Mouse (Mus musculus) liver, adult 2 months (tissue): ENCODE data around the gene Sypl. TPM values are rescaled to one million over a fixed set of nuclear protein-coding genes. Genes with fewer than 3 reads are reported as not detected.

Experiments
- DNase-seq: peaks from one replicate; pipeline ENCODE4 v3.0.0-alpha.2; 2011; ENCODE audit warnings: low read depth, low spot score; ENCODE audit errors: extremely low read depth
- H3K27ac ChIP-seq: fragments of 200-500 bp; replicated peaks from 2 replicates; pipeline ENCODE4 v1.5.1; 2012; ENCODE audit warnings: low read depth, mild to moderate bottlenecking, control low read depth, inconsistent platforms, low read length; ENCODE audit not compliant: insufficient read depth
- H3K27me3 ChIP-seq: fragments of 200-500 bp; 2 replicates; pipeline ENCODE4 v1.6.1; 2012; ENCODE audit warnings: mild to moderate bottlenecking, moderate library complexity, low read length, inconsistent platforms; ENCODE audit not compliant: control insufficient read depth, insufficient read depth
- H3K36me3 ChIP-seq: fragments of 200-500 bp; 2 replicates; pipeline ENCODE4 v1.6.1; 2012; ENCODE audit warnings: low read length, inconsistent platforms; ENCODE audit not compliant: control insufficient read depth, insufficient read depth
- H3K4me1 ChIP-seq: fragments of 200-500 bp; 2 replicates; pipeline ENCODE4 v1.6.1; 2011; ENCODE audit warnings: low read length; ENCODE audit not compliant: control insufficient read depth, insufficient read depth
- H3K4me3 ChIP-seq: fragments of 200-500 bp; 2 replicates; pipeline ENCODE4 v1.5.1; 2011; ENCODE audit warnings: low read depth, mild to moderate bottlenecking, control low read depth, low read length, moderate library complexity; ENCODE audit not compliant: insufficient read depth
- H3K79me2 ChIP-seq: fragments of 200-500 bp; 2 replicates; pipeline ENCODE4 v1.6.1; 2012; ENCODE audit warnings: inconsistent platforms, mild to moderate bottlenecking, low read length, moderate library complexity; ENCODE audit not compliant: control insufficient read depth, insufficient read depth
- H3K9ac ChIP-seq: fragments of 200-500 bp; 2 replicates; pipeline ENCODE4 v1.6.1; 2012; ENCODE audit warnings: low read depth, mild to moderate bottlenecking, control low read depth, inconsistent platforms, low read length
- CTCF ChIP-seq: fragments of 200-500 bp; IDR thresholded peaks from 2 replicates; pipeline ENCODE4 v1.5.1; 2011; ENCODE audit warnings: low read depth, low read length, control low read depth
- POLR2A ChIP-seq: fragments of 200-500 bp; IDR thresholded peaks from 2 replicates; pipeline ENCODE4 v1.6.1; 2011; ENCODE audit warnings: low read length, control low read depth; ENCODE audit not compliant: insufficient read depth; ENCODE audit errors: extremely low read depth
- WGBS: fragments of 180-500 bp; shearing (Covaris S2); methylation state at CpG from one replicate; pipeline ENCODE4 v1.1.7; 2018; 5-methylcytosine and 5-hydroxymethylcytosine counted together
- polyA plus RNA-seq: library from polyadenylated mRNA; depleted of rRNA; stranded (reverse); fragments of >200 nt; gene quantifications from 2 replicates; pipeline ENCODE4 v1.2.3, GENCODE M21; 2012
- total RNA-seq: library from RNA; depleted of rRNA; stranded (reverse); fragments of >200 nt; gene quantifications from 2 replicates; pipeline ENCODE4 v1.2.3, GENCODE M21; 2014

Sypl gene
- total and polyA plus RNA-seq, 2 experiments = 38.6 to 48.4 TPM

GRCm38 (mm10) chr12:32918683-32919082 lies 35.0 kb upstream of the Sypl start:
- Histone ChIP-seq H3K27me3 (no peaks in the 10 kb centered on the region), H3K4me3 (no peak overlapping the region), H3K27ac (no peak overlapping the region), H3K36me3 (no peaks in the 10 kb centered on the region), H3K4me1 (peaks cover 6% of the 10 kb centered on the region; the same call in 1 of the 2 replicates), H3K9ac (no peak overlapping the region), H3K79me2 (no peaks in the 10 kb centered on the region)
- no peak for DNase-seq
- 68% methylated on average over 7 of the region's 7 CpGs for WGBS
- TF ChIP-seq CTCF = no peak
- TF ChIP-seq POLR2A = no peak

- H3K27ac ChIP-seq = 0 out of 2 replicates have a peak overlapping the region, but pooled peaks have one; percentile 10
- no peak overlapping the region for H3K4me3 ChIP-seq
- no peaks in the 10 kb centered on the region for H3K79me2 ChIP-seq
- H3K36me3 ChIP-seq = no peaks in the 10 kb centered on the region
- DNase-seq = peak; percentile 96
- no peak overlapping the region for H3K9ac ChIP-seq
- TF ChIP-seq POLR2A = no peak
- TF ChIP-seq CTCF = no peak
- peaks cover 6% of the 10 kb centered on the region; the same call in 1 of the 2 replicates for H3K4me1 ChIP-seq
- H3K27me3 ChIP-seq = no peaks in the 10 kb centered on the region
- 9% methylated on average over 3 of the region's 3 CpGs for WGBS
Observed at GRCm38 (mm10) chr12:32919091-32919490, 34.6 kb upstream of the Sypl start.

- H3K4me1 ChIP-seq = peaks cover 6% of the 10 kb centered on the region; the same call in 1 of the 2 replicates
- no peak overlapping the region for H3K4me3 ChIP-seq
- TF ChIP-seq POLR2A = no peak
- TF ChIP-seq CTCF = no peak
- H3K36me3 ChIP-seq = no peaks in the 10 kb centered on the region
- DNase-seq = no peak
- 0 out of 2 replicates have a peak overlapping the region, but pooled peaks have one; percentile 10 for H3K27ac ChIP-seq
- WGBS = 71% methylated on average over 5 of the region's 5 CpGs
- no peaks in the 10 kb centered on the region for H3K27me3 ChIP-seq
- no peak overlapping the region for H3K9ac ChIP-seq
- no peaks in the 10 kb centered on the region for H3K79me2 ChIP-seq
Observed at GRCm38 (mm10) chr12:32919527-32919926, 34.2 kb upstream of the Sypl start.

DNA sequence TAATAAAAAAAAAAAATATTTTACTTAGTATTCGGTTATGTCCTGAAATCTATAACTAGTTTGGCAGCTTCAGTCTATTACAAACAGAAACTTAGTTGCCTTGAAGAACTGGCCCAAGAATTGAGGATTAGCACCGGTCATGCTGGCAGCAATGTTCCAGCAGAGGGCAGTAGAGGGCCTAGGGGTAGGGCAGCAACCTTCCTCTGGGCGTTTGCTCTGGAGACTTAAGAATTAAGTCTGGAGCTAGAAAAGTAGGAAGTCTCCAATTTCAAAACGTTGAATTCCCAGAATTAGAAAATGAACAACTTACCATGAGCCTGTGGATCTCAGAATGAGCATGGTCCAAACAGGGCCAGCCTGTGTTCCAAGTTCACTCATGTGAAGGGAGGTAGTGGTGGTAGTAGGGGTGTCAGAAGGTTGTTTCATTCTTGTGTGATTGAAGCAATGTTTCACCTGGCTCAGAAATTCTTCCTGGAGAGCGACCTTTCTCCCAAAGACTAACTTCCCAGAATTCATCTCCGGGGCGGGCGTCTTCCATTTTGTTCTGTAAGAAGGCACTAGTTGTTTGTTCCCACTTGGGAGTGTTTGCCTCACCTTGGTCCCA lies 33.4 kb upstream of the Sypl start:
- no peak overlapping the region for H3K9ac ChIP-seq
- DNase-seq = peak; percentile 69
- TF ChIP-seq POLR2A (no peak), CTCF (peak; percentile 98)
- no peak overlapping the region for H3K27ac ChIP-seq
- no peaks in the 10 kb centered on the region for H3K27me3 ChIP-seq
- H3K4me1 ChIP-seq = peaks cover 6% of the 10 kb centered on the region; the same call in 1 of the 2 replicates
- H3K4me3 ChIP-seq = no peak overlapping the region
- 49% methylated on average over 8 of the region's 8 CpGs for WGBS
- no peaks in the 10 kb centered on the region for H3K79me2 ChIP-seq
- H3K36me3 ChIP-seq = no peaks in the 10 kb centered on the region

- Histone ChIP-seq H3K27ac (no peak overlapping the region), H3K27me3 (no peaks in the 10 kb centered on the region), H3K4me3 (no peak overlapping the region), H3K79me2 (no peaks in the 10 kb centered on the region), H3K36me3 (no peaks in the 10 kb centered on the region), H3K4me1 (peaks cover 6% of the 10 kb centered on the region; the same call in 1 of the 2 replicates), H3K9ac (no peak overlapping the region)
- WGBS = 85% methylated on average over 4 of the region's 4 CpGs
- DNase-seq = no peak
- TF ChIP-seq POLR2A (no peak), CTCF (no peak)
Observed at GRCm38 (mm10) chr12:32921071-32921470, 32.6 kb upstream of the Sypl start.

DNA sequence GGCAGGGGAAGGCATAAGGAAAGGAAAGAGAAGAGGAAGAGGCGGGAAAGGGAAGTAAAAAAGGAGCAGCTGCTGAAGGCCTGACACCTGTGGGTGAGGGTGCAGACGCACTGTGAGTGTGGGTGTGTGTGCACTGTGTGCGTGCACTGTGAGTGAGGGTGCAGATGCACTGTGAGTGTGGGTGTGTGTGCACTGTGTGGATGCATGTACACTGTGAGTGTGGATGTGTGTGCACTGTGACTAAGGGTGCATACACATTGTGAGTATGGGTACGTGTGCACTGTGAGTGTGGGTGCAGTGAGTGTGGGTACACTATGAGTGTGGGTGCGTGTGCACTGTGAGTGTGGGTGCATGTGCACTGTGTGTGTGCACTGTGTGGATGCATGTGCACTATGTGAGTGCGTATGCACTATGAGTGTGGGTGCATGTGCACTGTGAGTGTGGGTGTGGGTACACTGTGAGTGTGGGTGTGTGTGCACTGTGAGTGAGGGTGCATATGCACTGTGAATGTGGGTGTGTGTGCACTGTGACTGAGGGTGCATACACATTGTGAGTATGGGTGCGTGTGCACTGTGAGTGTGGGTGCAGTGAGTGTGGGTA lies 32.1 kb upstream of the Sypl start:
- Histone ChIP-seq H3K9ac (no peak overlapping the region), H3K27me3 (no peaks in the 10 kb centered on the region), H3K36me3 (no peaks in the 10 kb centered on the region), H3K79me2 (no peaks in the 10 kb centered on the region), H3K27ac (no peak overlapping the region), H3K4me3 (no peak overlapping the region), H3K4me1 (peaks cover 6% of the 10 kb centered on the region; the same call in 1 of the 2 replicates)
- no peak for TF ChIP-seq CTCF
- no peak for TF ChIP-seq POLR2A
- no peak for DNase-seq
- 93% methylated on average over 7 of the region's 7 CpGs for WGBS
